Mouse (Mus musculus): Measurements from ENCODE around the gene Ick.
A peak's percentile ranks its signal among the peaks of the same experiment; 100 is the strongest.
"Not testable (repeated sequence)": the region's sequence is repeated elsewhere in the genome, so short reads cannot be mapped to it uniquely, and the experiment has no call there.

Ick gene

DNA sequence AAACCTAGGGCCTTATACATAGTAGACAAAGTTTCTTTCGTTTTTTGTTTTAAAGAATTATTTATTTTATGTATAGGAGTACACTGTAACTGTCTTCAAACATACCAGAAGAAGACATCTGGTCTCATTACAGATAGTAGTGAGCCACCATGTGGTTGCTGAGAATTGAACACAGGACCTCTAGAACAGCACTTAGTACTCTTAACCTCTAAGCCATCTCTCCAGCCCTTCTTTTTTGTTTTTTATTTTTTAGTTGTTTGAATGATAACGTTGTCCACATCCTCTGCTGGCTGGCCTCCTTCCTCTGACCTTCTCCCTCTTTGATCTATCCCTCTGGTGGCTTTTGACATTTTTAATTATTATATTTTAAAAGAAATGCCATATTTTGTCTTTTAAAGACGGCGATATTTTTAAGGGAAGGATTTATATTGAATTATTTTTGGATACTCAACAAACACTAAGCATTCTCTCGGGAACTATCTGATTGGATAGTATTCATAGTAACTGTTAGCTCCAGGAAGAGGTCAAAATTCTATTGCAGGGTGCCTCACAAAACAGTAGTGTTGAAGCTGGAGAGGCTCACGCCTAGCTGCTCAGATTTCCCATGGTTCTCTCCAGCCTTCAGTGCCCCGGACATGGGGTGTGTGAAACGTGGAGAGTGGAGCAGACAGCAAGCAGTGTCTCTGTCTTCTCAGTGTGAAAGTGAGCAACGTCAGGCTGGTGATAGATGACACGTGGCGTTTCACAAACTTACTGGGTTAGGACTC is 45.4 kb downstream of the Ick start:
- DNase-seq, result no peak

DNA sequence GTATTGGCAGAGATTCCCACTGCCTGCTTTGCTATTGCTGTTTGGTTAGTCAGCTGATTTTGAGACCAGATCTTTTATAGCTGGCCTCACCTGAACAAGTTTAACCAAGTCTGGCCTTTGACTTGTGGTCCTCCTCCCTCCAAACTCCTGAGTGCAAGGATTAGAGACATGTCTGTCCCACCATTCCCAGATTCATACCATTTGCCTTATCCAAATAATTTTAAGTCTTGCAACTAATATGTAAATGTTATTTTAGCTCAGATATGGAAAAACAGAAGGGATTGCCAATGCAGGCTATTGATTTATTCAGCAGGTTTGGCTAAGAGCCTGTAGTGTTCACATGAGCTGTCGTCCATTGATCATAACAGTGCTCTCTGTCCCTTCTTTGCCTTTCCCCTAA is 48.2 kb downstream of the Ick start:
- DNase-seq, result no peak

DNA sequence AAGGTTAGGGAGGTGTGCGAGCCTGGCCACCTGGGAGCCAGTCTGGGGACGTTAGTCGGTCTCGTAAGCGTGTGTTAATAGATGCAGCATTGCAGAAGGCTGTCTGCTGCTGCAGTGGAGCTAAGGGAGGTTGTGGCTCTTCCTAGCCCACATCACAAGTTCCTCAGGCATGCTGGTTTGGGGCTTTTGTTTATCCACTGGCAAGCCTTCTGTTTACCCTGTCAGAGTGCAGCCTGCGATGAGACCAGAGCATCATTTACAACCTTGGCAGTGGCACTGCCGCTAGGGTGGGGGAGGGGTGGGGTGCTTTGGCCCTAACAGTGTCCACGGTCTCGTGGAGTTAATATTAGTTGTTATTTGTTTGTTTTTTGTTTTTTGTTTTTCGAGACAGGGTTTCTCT is 54.3 kb downstream of the Ick start:
- DNase-seq, result no peak

DNA sequence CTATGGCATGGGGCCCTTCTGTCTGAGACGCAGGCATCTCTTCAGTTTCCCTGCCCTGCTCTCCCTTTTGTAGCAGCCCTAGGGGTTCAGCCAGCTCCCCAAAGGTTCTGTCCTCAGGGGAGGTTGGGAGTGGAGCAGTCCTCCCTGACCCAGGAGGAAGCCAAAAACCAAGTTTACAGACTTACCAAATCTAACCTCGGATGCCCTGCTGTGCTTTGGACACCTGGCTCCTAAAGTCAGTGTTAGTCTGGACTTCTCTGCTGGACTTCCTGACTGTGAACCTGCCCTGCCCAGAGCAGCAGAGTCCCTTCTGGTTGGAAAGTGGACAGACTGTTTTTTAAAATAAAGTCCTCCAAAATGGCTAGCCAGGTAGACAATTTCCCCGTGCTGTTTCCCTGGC is 55.7 kb downstream of the Ick start:
- no peak for DNase-seq

DNA sequence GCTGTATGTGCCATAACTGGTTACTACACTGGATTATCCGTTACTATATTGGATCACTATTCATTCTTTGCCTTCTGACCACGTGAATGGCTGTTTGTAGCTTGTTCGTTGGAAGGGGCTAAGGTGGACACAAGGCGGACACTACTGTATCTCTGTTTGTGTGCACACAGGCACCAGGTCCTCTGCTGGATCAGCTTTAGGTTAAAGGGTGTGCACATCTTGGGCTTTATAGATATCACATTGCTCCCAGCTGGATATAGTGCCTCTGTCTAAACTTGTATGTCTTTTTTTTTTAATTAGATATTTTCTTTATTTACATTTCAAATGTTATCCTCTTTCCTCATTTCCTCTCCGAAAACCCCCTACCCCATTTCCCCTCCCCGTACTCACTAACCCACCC is 56.5 kb downstream of the Ick start:
- DNase-seq, result peak; percentile 22

DNA sequence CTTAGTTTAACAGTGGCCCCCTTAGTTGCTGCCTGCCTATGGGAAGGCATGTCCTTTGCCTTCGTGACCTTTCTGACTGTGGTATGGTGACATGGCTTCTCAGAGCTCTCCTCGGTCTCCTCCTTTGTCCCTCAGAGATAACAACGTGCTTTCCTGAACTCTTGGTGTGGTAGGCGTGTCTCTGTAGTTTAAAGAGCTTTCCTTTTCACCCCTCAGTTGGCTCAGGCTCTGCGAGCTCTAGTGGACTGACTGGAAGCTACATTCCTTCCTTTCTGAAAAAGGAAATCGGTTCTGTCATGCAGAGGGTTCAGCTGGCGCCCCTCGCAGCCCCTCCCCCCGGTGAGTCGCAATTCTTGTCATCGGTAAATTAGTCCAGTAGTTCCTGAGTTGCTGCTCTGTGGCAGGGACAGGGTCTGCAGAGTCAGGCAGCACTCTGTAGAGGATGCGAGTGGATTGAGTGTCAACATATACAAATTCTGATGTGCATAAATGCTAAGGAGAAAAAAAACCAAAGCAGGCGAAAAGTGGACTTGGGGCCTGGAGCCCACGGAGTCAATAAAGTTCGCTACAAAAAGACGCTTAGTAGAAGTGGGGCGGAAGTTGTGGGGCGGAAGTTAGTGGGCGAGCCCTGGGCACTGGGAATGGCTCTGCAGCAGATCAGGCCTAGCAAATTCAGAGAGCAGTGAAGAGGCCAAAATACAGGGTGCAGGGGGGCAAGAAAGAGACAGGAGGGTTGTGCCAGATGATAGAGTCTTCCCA is 57.9 kb downstream of the Ick start:
- DNase-seq, result peak; percentile 40

DNA sequence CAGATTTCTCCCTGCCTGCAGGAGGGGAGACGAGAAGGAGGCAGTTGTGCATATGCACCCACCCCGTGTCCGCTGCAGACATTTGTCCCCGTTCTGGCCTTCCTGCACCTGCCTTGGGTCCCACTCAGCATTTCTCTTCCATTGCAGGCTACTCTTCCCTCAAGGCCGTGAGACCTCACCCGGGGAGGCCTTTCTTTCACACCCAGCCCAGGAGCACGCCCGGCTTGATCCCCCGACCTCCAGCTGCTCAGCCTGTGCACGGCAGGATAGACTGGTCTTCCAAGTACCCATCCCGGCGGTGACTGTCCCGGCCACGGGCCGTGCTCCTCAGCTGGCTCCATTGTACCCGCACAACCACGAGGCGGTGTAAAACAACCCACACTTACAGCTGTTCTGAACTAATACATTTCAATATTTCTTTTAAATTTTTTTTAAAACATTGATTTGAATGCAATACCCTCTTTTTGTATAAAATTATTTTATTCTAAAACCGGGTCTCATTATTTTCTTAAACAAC is 58.5 kb downstream of the Ick start:
- no peak for DNase-seq

DNA sequence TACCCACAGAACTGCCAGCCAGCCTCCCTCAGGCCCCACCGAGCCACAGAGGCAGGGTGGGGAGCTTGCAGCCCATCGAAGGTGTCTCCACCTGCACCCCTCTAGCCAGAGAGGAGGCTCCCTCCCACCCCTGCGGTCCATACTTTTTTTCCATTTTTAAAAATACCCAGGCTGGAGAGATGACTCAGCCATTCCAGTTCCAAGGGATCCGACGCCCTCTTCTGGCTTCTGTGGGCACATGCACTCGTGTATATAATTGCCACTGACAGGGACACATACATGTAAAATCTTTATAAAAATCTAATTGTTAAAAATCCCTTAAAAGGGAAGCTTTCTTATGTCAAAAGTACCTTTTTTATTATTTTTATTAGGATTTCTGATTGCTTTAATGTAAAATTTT is 59.9 kb downstream of the Ick start:
- DNase-seq, result peak; percentile 34

DNA sequence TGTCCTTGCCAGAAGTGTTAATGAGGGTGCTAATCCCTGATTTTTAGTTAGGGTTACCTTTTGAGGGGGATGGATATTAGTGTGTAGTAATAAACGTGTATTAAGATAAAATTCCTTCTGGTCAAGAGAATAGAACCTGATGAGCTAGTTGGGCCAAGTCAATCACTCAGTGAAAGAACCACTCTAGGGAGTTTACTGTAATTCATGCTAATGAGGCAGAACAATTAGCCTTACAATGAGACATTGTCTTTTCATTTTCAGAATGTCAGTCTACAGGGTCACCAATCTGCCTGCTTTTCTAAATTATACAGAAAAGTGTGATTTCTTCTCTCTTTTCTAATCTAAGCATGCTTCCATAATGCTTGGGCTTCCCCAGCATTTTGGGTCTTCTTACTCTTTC is 65.0 kb downstream of the Ick start:
- DNase-seq, result no peak

DNA sequence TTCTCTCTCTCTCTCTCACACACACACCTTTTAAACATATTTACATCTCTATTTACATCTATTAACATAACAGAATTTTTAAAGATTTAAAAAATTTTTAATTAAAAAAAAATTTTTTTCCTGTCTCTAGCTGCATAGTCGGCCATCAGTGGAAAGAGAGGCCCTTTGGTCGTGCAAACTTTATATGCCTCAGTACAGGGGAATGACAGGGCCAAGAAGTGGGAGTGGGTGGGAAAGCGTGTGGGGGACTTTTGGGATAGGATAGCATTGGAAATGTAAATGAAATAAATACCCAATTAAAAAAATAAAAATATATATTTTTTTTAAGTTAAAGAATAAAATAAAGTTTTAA is 65.9 kb downstream of the Ick start:
- not testable (repeated sequence) for DNase-seq

DNA sequence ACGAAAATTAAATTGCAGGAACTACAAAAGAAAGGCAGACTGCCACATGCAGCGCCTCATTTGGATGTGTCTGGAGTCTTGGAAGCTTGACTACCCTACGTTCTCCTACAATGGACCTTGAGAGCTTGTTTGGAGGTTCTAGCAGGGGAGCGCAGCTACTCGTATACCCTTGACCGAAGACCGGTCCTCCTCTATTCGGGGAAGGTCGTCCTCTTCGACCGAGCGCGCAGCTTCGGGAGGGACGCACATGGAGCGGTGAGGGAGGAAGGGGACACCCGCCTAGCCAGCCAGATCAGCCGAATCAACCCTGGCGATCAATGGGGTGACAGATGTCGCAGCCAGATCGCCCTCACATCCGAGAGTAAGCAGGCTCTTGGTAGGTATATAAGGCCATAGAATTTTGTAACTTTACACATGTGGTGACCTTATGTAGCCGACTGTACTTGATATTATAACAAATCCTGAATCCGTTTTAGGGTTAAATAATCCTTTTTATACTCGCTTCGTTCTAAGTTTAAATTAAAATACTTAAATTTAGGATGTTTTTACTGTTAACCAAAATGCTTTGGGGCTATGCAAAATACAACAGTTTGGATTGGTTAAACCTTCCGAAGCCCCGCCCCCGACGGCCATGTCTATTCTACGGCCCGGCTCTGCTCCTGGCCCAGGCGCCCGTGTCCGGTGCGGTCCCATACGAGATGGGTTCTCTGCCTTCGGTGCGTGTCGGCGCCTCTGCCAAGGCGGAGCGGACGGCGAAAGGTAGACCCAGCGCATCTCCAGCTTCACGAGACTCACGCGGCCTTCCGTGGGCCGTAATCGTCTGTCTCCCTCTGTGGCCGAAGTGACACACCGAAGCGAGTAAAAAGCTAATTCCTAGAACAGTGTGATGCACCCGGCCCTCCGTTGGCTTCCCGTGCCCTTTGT is 66.5 kb downstream of the Ick start:
- peak; percentile 99 for DNase-seq

DNA sequence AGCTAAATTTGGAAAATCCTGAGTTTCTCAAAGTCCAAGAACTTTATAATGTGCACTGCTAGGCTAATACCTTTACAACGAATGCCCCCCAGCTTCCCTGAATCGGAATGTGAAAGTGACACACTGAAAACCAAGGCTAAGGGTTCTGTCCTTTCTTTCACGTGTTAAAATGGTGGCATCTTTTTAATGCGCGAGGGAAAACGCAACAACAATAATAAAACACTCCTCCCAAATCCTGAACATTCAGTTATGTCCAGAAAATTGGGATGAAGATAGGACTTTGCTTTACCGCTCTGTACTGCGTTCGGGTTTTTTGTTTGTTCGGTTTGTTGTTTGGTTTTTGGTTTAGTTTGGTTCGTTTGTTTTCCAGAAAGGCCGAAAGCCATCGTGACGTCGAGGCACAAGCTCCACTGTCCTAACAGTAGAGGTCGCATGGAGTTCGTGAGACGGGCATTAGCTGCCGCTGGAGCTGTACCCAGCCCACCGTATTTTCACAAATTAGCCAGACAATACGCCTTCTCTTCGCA is 67.3 kb downstream of the Ick start:
- peak; percentile 83 for DNase-seq

DNA sequence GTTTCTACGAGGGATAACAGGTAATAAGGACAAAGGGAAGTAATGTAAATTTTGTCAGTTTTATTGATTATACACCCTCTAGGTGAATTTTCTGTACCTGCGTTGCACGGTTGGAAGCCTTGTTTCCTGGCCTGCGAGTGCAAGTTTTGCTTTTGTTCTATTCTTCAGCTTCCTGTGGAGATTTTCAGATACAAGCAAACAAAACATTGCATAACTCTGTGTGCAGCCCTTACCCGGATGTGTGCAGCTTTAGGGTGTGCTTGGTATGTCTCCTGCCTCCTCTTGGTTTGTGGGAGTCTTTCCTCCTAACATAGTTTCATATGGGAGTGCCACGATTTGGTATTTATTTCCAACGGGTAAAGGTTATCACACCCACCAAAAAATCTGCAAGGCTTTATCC is 67.8 kb downstream of the Ick start:
- DNase-seq, result no peak

DNA sequence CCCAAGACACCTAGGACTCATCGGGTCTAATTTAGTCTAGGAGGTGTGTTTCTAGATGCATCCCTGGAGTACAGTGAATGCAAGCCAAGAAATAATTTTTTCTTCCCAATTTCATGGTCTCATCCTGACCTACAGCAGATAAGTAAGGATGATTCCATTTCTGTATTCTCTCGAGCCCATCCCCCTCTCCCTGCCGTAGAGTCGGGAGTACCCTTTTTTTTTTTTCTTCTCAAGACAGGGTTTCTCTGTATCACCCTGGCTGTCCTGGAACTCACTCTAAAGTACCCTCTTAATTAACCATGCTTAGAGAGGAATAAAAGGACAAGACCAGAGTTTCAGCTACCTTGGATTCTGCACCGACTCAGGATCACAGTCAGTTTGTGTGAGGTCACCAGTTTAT is 69.2 kb downstream of the Ick start:
- no peak for DNase-seq

DNA sequence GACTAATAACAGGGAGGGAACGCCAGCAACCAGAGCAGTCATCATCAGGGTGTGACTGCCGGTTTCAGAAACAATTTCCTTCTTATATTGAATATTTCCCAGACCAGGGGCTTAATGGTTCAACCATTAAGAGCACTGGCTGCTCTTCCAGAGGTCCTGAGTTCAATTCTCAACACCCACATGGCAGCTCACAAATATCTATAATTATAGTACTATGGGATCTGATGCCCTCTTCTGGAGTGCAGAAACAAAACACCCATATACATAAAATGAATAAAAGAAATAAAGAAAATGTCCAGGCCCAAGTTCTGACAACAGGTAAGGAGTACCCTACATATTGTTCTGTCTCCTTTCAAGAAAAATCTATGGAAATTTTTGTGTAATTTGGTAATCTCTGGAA is 70.1 kb downstream of the Ick start:
- DNase-seq, result no peak

DNA sequence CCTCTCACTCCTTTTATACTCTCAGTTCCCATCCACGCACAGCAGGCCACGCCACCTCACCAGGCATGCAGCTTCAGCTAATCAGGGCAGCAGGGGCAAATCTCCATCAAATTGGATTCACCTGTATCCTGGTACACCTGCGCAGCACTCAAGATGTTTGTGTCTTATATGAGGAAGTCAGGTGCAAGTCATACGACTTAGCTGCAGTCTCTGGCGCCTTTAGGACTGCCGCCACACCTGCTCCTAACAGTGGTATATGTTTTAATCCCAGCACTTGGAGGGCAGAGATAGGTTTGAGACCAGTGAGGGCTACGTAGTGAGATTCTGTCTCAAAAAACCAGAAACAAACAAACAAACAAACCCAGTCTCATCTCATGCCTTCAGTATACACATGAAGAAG is 73.5 kb downstream of the Ick start, which contains the start of gene Gsta4:
Gsta4 (plus strand) TSS at position 301 of the 400 bp plus-strand sequence.
- not testable (repeated sequence) for DNase-seq

DNA sequence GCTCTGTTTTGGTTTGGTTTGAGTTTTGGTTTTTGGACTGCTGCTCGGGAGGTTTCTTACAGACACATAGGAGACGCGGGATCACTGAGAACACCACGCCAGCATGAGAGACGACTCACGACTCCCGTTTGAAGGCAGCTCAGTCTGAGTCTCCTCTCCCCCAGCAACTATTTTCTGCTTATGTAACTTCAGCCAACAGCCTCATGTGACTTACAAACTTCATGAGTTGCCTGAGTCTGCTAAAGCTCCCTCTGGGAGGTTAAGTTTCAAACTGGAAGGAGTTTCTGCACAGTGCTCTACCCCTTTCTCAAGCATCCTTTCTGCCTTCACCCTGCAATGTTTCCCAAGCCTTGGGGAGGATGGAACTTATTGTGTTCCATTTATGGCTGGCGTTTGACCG is 76.7 kb downstream of the Ick start:
- no peak for DNase-seq

DNA sequence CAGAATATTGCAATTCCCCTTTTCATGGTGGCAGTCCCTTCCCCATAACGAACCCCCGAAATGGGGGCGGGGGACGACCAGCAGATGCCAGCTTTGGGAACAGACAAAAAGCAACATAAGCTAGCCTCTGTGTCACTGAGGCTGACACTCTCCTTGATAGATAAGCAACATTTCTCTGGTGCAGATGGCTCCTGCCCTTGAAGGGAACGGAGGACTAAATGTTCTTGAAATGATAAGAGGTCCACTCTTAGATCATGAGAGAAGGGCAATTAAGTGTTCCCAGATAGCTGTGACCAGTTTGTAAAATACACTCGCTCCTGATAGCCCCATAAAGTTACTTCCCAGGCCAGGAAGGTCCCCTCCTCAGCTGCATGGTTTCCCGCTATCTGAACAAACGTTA is 79.9 kb downstream of the Ick start:
- DNase-seq, result peak; percentile 39

DNA sequence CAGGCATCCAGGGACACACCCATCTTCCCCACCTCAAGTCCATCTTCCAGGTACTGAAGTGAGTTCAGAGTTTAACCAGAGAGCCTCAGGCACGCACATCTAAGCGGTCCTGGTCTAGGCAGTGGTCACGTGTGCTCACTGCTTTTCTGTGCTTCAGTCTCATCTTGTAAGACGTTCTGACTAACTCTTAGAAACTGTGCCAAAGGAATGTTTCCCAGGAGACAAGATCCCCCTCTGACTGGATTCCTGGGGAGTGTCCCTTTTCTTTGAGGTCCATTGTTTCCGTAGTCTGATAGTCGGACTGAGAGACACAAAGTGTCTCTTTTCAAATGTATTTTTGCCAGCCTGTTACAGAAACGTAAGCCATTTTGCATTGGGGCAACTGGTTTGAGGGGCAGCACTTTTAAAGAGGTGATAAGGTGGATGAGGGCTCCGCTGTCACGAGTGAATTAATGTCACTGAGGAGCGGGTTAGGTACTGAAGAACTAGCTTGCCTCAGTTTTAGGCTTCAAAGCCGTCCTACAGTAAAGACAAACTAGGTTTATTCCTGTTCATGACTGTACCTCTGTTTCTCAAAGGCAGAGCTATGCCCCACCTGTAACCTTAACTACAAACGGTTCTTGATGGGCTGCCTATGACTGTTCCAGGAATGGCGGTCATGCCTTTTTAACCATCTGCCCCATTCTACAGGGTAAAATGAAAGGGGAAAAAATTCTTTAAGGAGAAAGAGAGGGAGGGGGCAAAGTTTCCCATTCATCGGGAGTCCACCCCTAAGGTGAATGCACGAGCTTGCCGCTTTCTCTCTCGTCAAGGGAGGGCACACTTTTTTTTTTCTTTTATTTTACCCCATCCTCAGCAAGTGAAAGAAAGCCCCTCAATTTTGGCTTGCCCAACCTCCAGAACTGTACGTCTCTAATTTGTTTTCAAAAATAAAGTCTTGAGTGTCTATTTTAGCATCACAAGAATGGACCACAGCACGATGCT is 82.0 kb downstream of the Ick start:
- no peak for DNase-seq

DNA sequence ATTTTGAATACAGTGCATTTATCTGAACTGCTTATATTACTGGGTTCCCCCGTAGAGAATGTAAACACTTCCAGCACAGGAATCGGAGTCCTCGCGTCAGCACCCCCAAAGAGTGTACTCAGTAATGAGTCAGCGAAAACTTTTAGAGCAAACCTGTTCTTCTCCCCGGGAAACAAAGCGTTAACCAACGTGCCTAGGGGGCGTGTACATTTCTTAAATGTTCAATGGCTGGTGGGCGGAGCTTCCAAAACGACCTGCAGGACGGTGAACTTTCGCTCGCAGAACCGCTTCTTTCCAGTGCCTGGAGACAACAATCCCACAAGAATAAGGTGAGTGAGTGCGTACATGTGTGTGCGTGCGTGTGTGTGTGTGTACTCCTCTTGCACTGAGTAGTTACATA is 82.7 kb downstream of the Ick start:
- DNase-seq, result peak; percentile 91

DNA sequence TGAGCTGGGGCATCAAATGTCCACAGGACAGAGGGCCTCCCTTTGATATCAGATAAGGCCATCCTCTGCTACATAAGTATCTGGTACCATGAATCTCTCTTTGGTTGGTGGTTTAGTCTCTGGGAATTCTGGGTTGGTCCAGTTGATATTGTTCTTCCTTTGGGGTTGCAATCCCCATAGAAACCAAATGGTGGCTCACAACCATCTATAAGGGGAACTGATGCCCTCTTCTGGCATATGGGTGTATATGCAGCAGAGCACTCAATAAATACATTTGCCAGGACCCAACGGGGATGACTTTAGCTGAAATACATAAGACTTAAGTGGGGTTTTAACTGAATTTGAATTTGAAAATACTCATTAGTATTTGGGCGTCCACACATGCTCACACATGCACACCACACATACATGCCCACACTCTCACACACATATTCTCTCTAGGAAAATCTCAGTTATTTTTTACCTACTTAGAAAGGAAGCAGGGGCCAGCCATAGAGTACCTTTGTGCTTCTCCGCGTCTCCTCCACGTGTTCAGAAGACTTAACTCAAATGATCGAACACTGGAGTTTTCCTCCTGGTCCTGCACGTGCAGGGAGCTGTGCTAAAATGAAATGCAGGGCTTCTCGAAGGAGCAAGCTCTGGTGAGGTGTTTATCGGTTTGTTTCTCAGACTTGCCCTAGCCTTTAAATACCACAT is 85.1 kb downstream of the Ick start:
- DNase-seq, result peak; percentile 36

Measured in liver (tissue).